ENCODE assay signal across 11 mouse cellular contexts in genomic region chr10:20040116-20040515, GRCm38 (mm10).
A peak's percentile ranks its signal among the peaks of the same experiment; 100 is the strongest.
DNase-seq lines count a peak whose midpoint lies in the region; ATAC-seq and TF ChIP-seq lines count a peak whose summit lies in the region.
"Had no signal": no experiment of that assay in that cellular context is flagged by ENCODE, and none has a peak within 500 bp of the region (broad histone marks: within the 10 kb centered on the region; RNA-seq: fewer than 3 reads in every experiment).

No protein-coding gene starts in this region.

- no peak for ATAC-seq in kidney, embryonic 16.5 days (ENCODE audit: low FRiP score, low TSS enrichment)
- peak; percentile 66 for ATAC-seq in lung, postnatal 0 days
- ATAC-seq: liver, postnatal 0 days had no signal

- H3K27ac ChIP-seq in kidney, embryonic 16.5 days (ENCODE audit: low read length) = no peak overlapping the region
- H3K27ac ChIP-seq in heart, embryonic 10.5 days = no peak overlapping the region
- H3K27ac ChIP-seq in lung, postnatal 0 days (ENCODE audit: low read length) = no peak overlapping the region
- no peak overlapping the region for H3K27ac ChIP-seq in limb, embryonic 10.5 days
- H3K27ac ChIP-seq: embryonic facial prominence, embryonic 10.5 days had no signal

- no peaks in the 10 kb centered on the region for H3K9me3 ChIP-seq in kidney, embryonic 16.5 days (ENCODE audit: low read length)
- no peaks in the 10 kb centered on the region for H3K9me3 ChIP-seq in heart, embryonic 10.5 days
- no peaks in the 10 kb centered on the region for H3K9me3 ChIP-seq in lung, postnatal 0 days (ENCODE audit: low read length)
- H3K9me3 ChIP-seq in limb, embryonic 10.5 days (replicated peaks) = no peaks in the 10 kb centered on the region
- H3K9me3 ChIP-seq: embryonic facial prominence, embryonic 10.5 days had no signal

- WGBS in kidney, embryonic 16.5 days = 50% methylated on average over 7 of the region's 7 CpGs
- WGBS in heart, embryonic 10.5 days = 82% methylated on average over 7 of the region's 7 CpGs
- WGBS in lung, postnatal 0 days = 33% methylated on average over 7 of the region's 7 CpGs
- WGBS in limb, embryonic 10.5 days = 83% methylated on average over 7 of the region's 7 CpGs

- peak; percentile 52 for DNase-seq in kidney, adult 18-20 months
- peak; percentile 61 to 64 for DNase-seq in adrenal gland, postnatal 36 days
- peak; percentile 61 for DNase-seq in heart, embryonic 10.5 days (ENCODE audit: low spot score)
- DNase-seq in lung, postnatal 0 days (ENCODE audit: low spot score) = peak; percentile 56
- no peak for DNase-seq in limb, embryonic 10.5 days (ENCODE audit: low spot score)
- DNase-seq in cerebellum, adult 11 months = no peak
- no peak for DNase-seq in spleen, postnatal 14 days (ENCODE audit: low spot score in 2 of 2)
- DNase-seq: liver, postnatal 0 days; thymus, postnatal 36 days had no signal

- TF ChIP-seq CTCF in lung, postnatal 0 days (IDR thresholded peaks at IDR 0.05) = no peak

- H3K9ac ChIP-seq in kidney, embryonic 16.5 days (replicated peaks; ENCODE audit: low read length) = no peak overlapping the region
- no peak overlapping the region for H3K9ac ChIP-seq in lung, postnatal 0 days (replicated peaks; ENCODE audit: low read depth)
- H3K9ac ChIP-seq: liver, postnatal 0 days had no signal

- no peaks in the 10 kb centered on the region for H3K4me1 ChIP-seq in kidney, embryonic 16.5 days (ENCODE audit: insufficient read depth, low read length)
- H3K4me1 ChIP-seq in heart, embryonic 10.5 days = no peaks in the 10 kb centered on the region
- H3K4me1 ChIP-seq in lung, postnatal 0 days (ENCODE audit: insufficient read depth, low read depth, low read length) = no peaks in the 10 kb centered on the region
- H3K4me1 ChIP-seq in limb, embryonic 10.5 days = no peaks in the 10 kb centered on the region
- H3K4me1 ChIP-seq: embryonic facial prominence, embryonic 10.5 days had no signal

- H3K27me3 ChIP-seq in kidney, embryonic 16.5 days (ENCODE audit: insufficient read depth, low read length) = no peaks in the 10 kb centered on the region
- H3K27me3 ChIP-seq in heart, embryonic 10.5 days (ENCODE audit: insufficient read depth, poor library complexity, severe bottlenecking) = no peaks in the 10 kb centered on the region
- no peaks in the 10 kb centered on the region for H3K27me3 ChIP-seq in lung, postnatal 0 days (replicated peaks; ENCODE audit: insufficient read depth, low read length)
- H3K27me3 ChIP-seq in limb, embryonic 10.5 days (ENCODE audit: low read depth, poor library complexity, severe bottlenecking) = no peaks in the 10 kb centered on the region

- TF ChIP-seq EP300 in lung, postnatal 0 days (IDR thresholded peaks at IDR 0.05) = no peak

- no peaks in the 10 kb centered on the region for H3K36me3 ChIP-seq in kidney, embryonic 16.5 days (ENCODE audit: insufficient read depth, low read length)
- 0 out of 2 replicates have a peak, but pooled peaks cover 2% of the 10 kb centered on the region for H3K36me3 ChIP-seq in heart, embryonic 10.5 days
- H3K36me3 ChIP-seq in lung, postnatal 0 days (ENCODE audit: insufficient read depth, low read length) = no peaks in the 10 kb centered on the region
- H3K36me3 ChIP-seq in limb, embryonic 10.5 days = no peaks in the 10 kb centered on the region
- H3K36me3 ChIP-seq: embryonic facial prominence, embryonic 10.5 days had no signal

- no peak overlapping the region for H3K4me2 ChIP-seq in kidney, embryonic 16.5 days (replicated peaks; ENCODE audit: low read depth, low read length)
- H3K4me2 ChIP-seq in lung, postnatal 0 days (replicated peaks; ENCODE audit: low read depth, low read length) = no peak overlapping the region

- H3K4me3 ChIP-seq in kidney, embryonic 16.5 days (ENCODE audit: low read length) = no peak overlapping the region
- H3K4me3 ChIP-seq in heart, embryonic 10.5 days = no peak overlapping the region
- H3K4me3 ChIP-seq in lung, postnatal 0 days (ENCODE audit: low read depth, low read length) = no peak overlapping the region
- H3K4me3 ChIP-seq in limb, embryonic 10.5 days = no peak overlapping the region
- H3K4me3 ChIP-seq: embryonic facial prominence, embryonic 10.5 days had no signal

Comparison
In these comparisons a context has a peak if more than half of its experiments do, and no peak if none do; other contexts are left out.
1. DNase-seq: peak in kidney, adult 18-20 months (single experiment), adrenal gland, postnatal 36 days (2 of 2), heart, embryonic 10.5 days (single experiment) and lung, postnatal 0 days (single experiment); none in limb, embryonic 10.5 days (single experiment), cerebellum, adult 11 months (single experiment) and spleen, postnatal 14 days (0 of 2).